Mouse (Mus musculus) lung, postnatal 10 days (tissue): ENCODE data around the gene Ttc21a.

Experiments used
- DNase-seq: peaks from one replicate; pipeline ENCODE4 v3.0.0; 2021

The Ttc21a gene

GRCm38 (mm10) chr9:119941861-119942260, 4.5 kb downstream of the Ttc21a start:
- no peak for DNase-seq

- no peak for DNase-seq
These were observed 5.9 kb downstream of the Ttc21a start for GRCm38 (mm10) chr9:119943326-119943725.

GRCm38 (mm10) chr9:119945173-119945900, 7.9 kb downstream of the Ttc21a start:
- DNase-seq: peak; percentile 48

- peak; percentile 50 for DNase-seq
These were observed 11.4 kb downstream of the Ttc21a start for GRCm38 (mm10) chr9:119948804-119949203.

- peak; percentile 47 for DNase-seq
These were observed 13.0 kb downstream of the Ttc21a start for GRCm38 (mm10) chr9:119950434-119950833.

- no peak for DNase-seq
These were observed 14.0 kb downstream of the Ttc21a start for GRCm38 (mm10) chr9:119951388-119951787.

- DNase-seq: no peak
These were observed 21.4 kb downstream of the Ttc21a start for GRCm38 (mm10) chr9:119958835-119959234.

GRCm38 (mm10) chr9:119962216-119962615, 24.8 kb downstream of the Ttc21a start:
- peak; percentile 48 for DNase-seq

GRCm38 (mm10) chr9:119962987-119963667, 25.7 kb downstream of the Ttc21a start:
- peak; percentile 88 for DNase-seq

GRCm38 (mm10) chr9:119964206-119964605, 26.8 kb downstream of the Ttc21a start:
- DNase-seq: peak; percentile 68

- DNase-seq: no peak
These were observed 27.8 kb downstream of the Ttc21a start for GRCm38 (mm10) chr9:119965186-119965585.

GRCm38 (mm10) chr9:119966221-119966910, 29.0 kb downstream of the Ttc21a start:
- DNase-seq: no peak

- no peak for DNase-seq
These were observed 32.4 kb downstream of the Ttc21a start for GRCm38 (mm10) chr9:119969811-119970210.

- peak; percentile 87 for DNase-seq
These were observed 32.8 kb downstream of the Ttc21a start for GRCm38 (mm10) chr9:119970221-119970620.

- DNase-seq: peak; percentile 52
These were observed 33.6 kb downstream of the Ttc21a start for GRCm38 (mm10) chr9:119970763-119971656.

- no peak for DNase-seq
These were observed 34.8 kb downstream of the Ttc21a start for GRCm38 (mm10) chr9:119972166-119972565.

GRCm38 (mm10) chr9:119972582-119972981, 35.2 kb downstream of the Ttc21a start:
- DNase-seq: peak; percentile 42

GRCm38 (mm10) chr9:119973281-119973680, 35.9 kb downstream of the Ttc21a start:
- DNase-seq: peak; percentile 41

- DNase-seq: no peak
These were observed 36.6 kb downstream of the Ttc21a start for GRCm38 (mm10) chr9:119973869-119974520.

- no peak for DNase-seq
These were observed 37.2 kb downstream of the Ttc21a start for GRCm38 (mm10) chr9:119974609-119975008.

GRCm38 (mm10) chr9:119975286-119975685, 37.9 kb downstream of the Ttc21a start:
- no peak for DNase-seq
